Mouse (Mus musculus): ENCODE data around the gene Maoa.

Maoa gene

GRCm38 (mm10) chrX:16619034-16619929, at the start of gene Maoa:
Maoa (plus strand) TSS chrX:16619698.
- DNase-seq (ENCODE audit: low spot score): peak; percentile 20

- DNase-seq (ENCODE audit: low spot score): peak; percentile 71
These were observed 1.1 kb upstream of the Maoa start for GRCm38 (mm10) chrX:16618225-16619033.

GRCm38 (mm10) chrX:16656511-16656910, 37.0 kb downstream of the Maoa start:
- no peak for DNase-seq (ENCODE audit: low spot score)

GRCm38 (mm10) chrX:16706094-16706493, 86.6 kb downstream of the Maoa start:
- DNase-seq (ENCODE audit: low spot score): no peak

GRCm38 (mm10) chrX:16714033-16714432, 94.5 kb downstream of the Maoa start:
- DNase-seq (ENCODE audit: low spot score): no peak

Measured in ovary, postnatal 10 days (tissue).